Mouse (Mus musculus) bone marrow, adult 2 months (tissue): ENCODE results near the gene Rcan1.

Source experiments
- CTCF ChIP-seq: fragments of 200-500 bp; IDR thresholded peaks from 2 replicates; pipeline ENCODE4 v1.5.1; 2011; ENCODE audit warnings: low read length, control low read depth; ENCODE audit not compliant: control insufficient read depth, insufficient read depth
- POLR2A ChIP-seq: fragments of 200-500 bp; IDR thresholded peaks from 2 replicates; pipeline ENCODE4 v1.6.1; 2011; ENCODE audit warnings: low read depth, mild to moderate bottlenecking, control low read depth, low read length, borderline replicate concordance; ENCODE audit not compliant: control insufficient read depth

DNA sequence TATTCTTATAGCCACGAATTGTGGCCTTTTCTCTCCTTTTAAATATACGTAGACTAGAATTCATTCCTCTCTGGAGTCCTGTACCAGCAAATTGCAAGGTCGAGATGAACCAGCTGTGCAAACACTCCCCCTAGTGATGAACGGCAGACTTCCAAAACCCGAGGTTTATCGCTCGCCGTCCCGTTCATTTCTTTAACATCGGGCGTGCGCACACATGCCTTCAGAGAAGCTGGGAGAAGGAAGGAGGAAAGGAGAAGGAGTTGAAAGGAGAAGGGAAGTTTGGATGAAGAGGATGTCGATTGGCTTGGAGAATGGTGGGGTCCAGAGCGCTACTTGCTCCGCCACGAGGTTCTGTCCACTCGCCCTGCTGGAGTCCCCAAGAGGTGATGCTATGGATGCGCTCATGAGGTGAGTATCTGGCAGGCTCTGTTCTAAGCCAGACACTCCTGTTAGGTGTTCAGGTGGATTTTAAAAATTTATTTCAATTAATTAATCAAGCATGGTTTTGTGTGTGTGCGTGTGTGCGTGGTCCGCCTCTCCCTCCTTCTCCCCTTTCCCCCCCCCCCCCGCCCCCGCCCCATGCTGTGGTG lies 8.0 kb upstream of the Rcan1 start:
- TF ChIP-seq POLR2A (no peak), CTCF (peak; percentile 26; the same call in 1 of the 2 replicates)
